12 mouse cellular contexts compared by ENCODE assay signal in the genomic region with DNA sequence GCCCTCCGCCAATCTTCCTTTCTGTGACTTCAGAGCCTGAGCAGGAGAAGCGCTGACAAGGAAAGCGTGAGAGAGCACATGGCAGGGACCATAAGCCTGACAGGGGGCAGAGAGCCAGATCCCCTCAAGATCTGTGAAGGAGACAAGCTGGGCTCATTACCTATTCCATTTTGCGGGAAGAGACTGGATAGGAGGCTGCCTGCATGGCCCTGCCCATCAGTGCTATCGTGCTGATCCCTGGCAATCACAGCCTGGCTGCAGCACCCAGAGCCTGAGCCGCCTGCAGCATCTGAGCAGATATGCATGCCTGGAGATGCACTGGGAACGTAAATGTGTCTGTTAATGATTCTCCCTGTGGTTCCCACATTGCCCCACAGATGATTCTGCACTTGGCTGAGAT. TPM values are rescaled to one million over a fixed set of nuclear protein-coding genes. Genes with fewer than 3 reads are reported as not detected.
DNase-seq lines count a peak whose midpoint lies in the region; ATAC-seq and TF ChIP-seq lines count a peak whose summit lies in the region.
"Had no signal": no experiment of that assay in that cellular context is flagged by ENCODE, and none has a peak within 500 bp of the region (broad histone marks: within the 10 kb centered on the region; RNA-seq: fewer than 3 reads in every experiment).

No protein-coding gene starts in this region.

- H3K27ac ChIP-seq in heart, embryonic 13.5 days (replicated peaks), result no peak overlapping the region
- H3K27ac ChIP-seq in hindbrain, embryonic 14.5 days, result no peak overlapping the region
- no peak overlapping the region for H3K27ac ChIP-seq in liver, postnatal 0 days (ENCODE audit: low read depth)
- H3K27ac ChIP-seq: embryonic facial prominence, embryonic 10.5 days had no signal

- no peak overlapping the region for H3K4me3 ChIP-seq in heart, embryonic 13.5 days
- no peak overlapping the region for H3K4me3 ChIP-seq in hindbrain, embryonic 14.5 days (replicated peaks; ENCODE audit: low read length)
- no peak overlapping the region for H3K4me3 ChIP-seq in liver, postnatal 0 days (ENCODE audit: low read depth, low read length)
- H3K4me3 ChIP-seq: embryonic facial prominence, embryonic 10.5 days had no signal

- H3K36me3 ChIP-seq in heart, embryonic 13.5 days, result no peaks in the 10 kb centered on the region
- no peaks in the 10 kb centered on the region for H3K36me3 ChIP-seq in hindbrain, embryonic 14.5 days (replicated peaks; ENCODE audit: control insufficient read depth, insufficient read depth)
- no peaks in the 10 kb centered on the region for H3K36me3 ChIP-seq in liver, postnatal 0 days (replicated peaks; ENCODE audit: insufficient read depth, low read length)
- H3K36me3 ChIP-seq: embryonic facial prominence, embryonic 10.5 days had no signal

- ATAC-seq in heart, embryonic 13.5 days (ENCODE audit: extremely low read depth, insufficient number of reproducible peaks, low FRiP score, low TSS enrichment), result no peak
- peak; percentile 58; the same call in 1 of the 2 replicates for ATAC-seq in hindbrain, embryonic 14.5 days (ENCODE audit: low FRiP score)
- no peak for ATAC-seq in liver, postnatal 0 days

- no peaks in the 10 kb centered on the region for H3K9me3 ChIP-seq in heart, embryonic 13.5 days
- H3K9me3 ChIP-seq in hindbrain, embryonic 14.5 days (ENCODE audit: control insufficient read depth, low read length), result no peaks in the 10 kb centered on the region
- H3K9me3 ChIP-seq in liver, postnatal 0 days (ENCODE audit: low read length), result no peaks in the 10 kb centered on the region
- H3K9me3 ChIP-seq: embryonic facial prominence, embryonic 10.5 days had no signal

- no peak for TF ChIP-seq CTCF in liver, postnatal 0 days (IDR thresholded peaks at IDR 0.05; ENCODE audit: low read depth)

- H3K4me2 ChIP-seq in heart, embryonic 13.5 days, result peak overlapping the region; percentile 37; the same call in 1 of the 2 replicates
- peak overlapping the region; percentile 33 for H3K4me2 ChIP-seq in hindbrain, embryonic 14.5 days (replicated peaks)
- H3K4me2 ChIP-seq in liver, postnatal 0 days (ENCODE audit: low read depth, low read length), result no peak overlapping the region

- intact Hi-C loops in heart, postnatal 36 days (cut with DNase I), result no loop called here

- H3K27me3 ChIP-seq in heart, embryonic 13.5 days (replicated peaks), result peaks cover 68% of the 10 kb centered on the region
- no peaks in the 10 kb centered on the region for H3K27me3 ChIP-seq in hindbrain, embryonic 14.5 days (ENCODE audit: control insufficient read depth, insufficient read depth, low read length)
- H3K27me3 ChIP-seq in liver, postnatal 0 days (ENCODE audit: insufficient read depth, low read length), result peaks cover 5% of the 10 kb centered on the region; the same call in 1 of the 2 replicates

- no peak for DNase-seq in heart, postnatal 36 days
- DNase-seq in right cerebral cortex, postnatal 10 days (ENCODE audit: low spot score in 2 of 2), result peak; percentile 52 to 70
- no peak for DNase-seq in right cerebral cortex, postnatal 36 days (ENCODE audit: low spot score in 2 of 2)
- peak; percentile 28 for DNase-seq in hindbrain, embryonic 14.5 days (ENCODE audit: low spot score)
- peak; percentile 63 for DNase-seq in right cerebral cortex, postnatal 4 days
- DNase-seq in c-Kit-positive CD71-positive TER-119-positive erythroid progenitor cells, embryonic 14.5 days (ENCODE audit: low spot score), result no peak
- DNase-seq in liver, postnatal 0 days, result no peak
- DNase-seq: gastrocnemius, postnatal 25 days; lung, postnatal 4 days; thymus, postnatal 25 days had no signal

- TF ChIP-seq EP300 in liver, postnatal 0 days (IDR thresholded peaks at IDR 0.05; ENCODE audit: low read depth), result no peak

- 5% methylated on average over 7 of the region's 7 CpGs for WGBS in heart, embryonic 13.5 days
- WGBS in hindbrain, embryonic 14.5 days, result 20% methylated on average over 7 of the region's 7 CpGs
- 19% methylated on average over 6 of the region's 7 CpGs for WGBS in liver, postnatal 0 days (ENCODE audit: insufficient replicate concordance)

- no peak overlapping the region for H3K9ac ChIP-seq in heart, embryonic 13.5 days
- H3K9ac ChIP-seq in hindbrain, embryonic 14.5 days, result peak overlapping the region; percentile 6; the same call in 1 of the 2 replicates
- H3K9ac ChIP-seq in liver, postnatal 0 days (replicated peaks), result no peak overlapping the region

- H3K4me1 ChIP-seq in heart, embryonic 13.5 days, result peaks cover 17% of the 10 kb centered on the region
- H3K4me1 ChIP-seq in hindbrain, embryonic 14.5 days (replicated peaks; ENCODE audit: control insufficient read depth, insufficient read depth, low read length), result peaks cover 17% of the 10 kb centered on the region
- no peaks in the 10 kb centered on the region for H3K4me1 ChIP-seq in liver, postnatal 0 days (ENCODE audit: insufficient read depth)

RNA-seq across cellular contexts. Expression of gene Bhlhe23, which starts 12.1 kb away (rescaled TPM):
- polyA plus RNA-seq in heart, embryonic 13.5 days (2015; fragmentation: Nextera tagmentation; extraction: Ambion mirVana), result not detected in 2 replicates
- total RNA-seq in heart, postnatal 36 days (2021), result not detected
- 0.36 and 1.3 TPM in 2 replicates for polyA plus RNA-seq in hindbrain, embryonic 14.5 days (2014; fragmentation: Nextera tagmentation; extraction: Ambion mirVana)
- not detected in 2 replicates for polyA plus RNA-seq in liver, postnatal 0 days (2015; fragmentation: Nextera tagmentation; extraction: Ambion mirVana)
- total RNA-seq: gastrocnemius, postnatal 25 days had no signal

Comparison
In these comparisons a context has a peak if more than half of its experiments do, and no peak if none do; other contexts are left out.
1. DNase-seq: peak in right cerebral cortex, postnatal 10 days (2 of 2), hindbrain, embryonic 14.5 days (single experiment) and right cerebral cortex, postnatal 4 days (single experiment); none in heart, postnatal 36 days (0 of 2), right cerebral cortex, postnatal 36 days (0 of 2), c-Kit-positive CD71-positive TER-119-positive erythroid progenitor cells, embryonic 14.5 days (single experiment) and liver, postnatal 0 days (single experiment).